Mouse (Mus musculus): ENCODE measurements around the gene Lrr1. TPM values are rescaled to one million over a fixed set of nuclear protein-coding genes. Genes with fewer than 3 reads are reported as not detected.
A peak's percentile ranks its signal among the peaks of the same experiment; 100 is the strongest.

Gene Lrr1
- polyA plus RNA-seq, 1 experiment = 0.15 TPM

DNA sequence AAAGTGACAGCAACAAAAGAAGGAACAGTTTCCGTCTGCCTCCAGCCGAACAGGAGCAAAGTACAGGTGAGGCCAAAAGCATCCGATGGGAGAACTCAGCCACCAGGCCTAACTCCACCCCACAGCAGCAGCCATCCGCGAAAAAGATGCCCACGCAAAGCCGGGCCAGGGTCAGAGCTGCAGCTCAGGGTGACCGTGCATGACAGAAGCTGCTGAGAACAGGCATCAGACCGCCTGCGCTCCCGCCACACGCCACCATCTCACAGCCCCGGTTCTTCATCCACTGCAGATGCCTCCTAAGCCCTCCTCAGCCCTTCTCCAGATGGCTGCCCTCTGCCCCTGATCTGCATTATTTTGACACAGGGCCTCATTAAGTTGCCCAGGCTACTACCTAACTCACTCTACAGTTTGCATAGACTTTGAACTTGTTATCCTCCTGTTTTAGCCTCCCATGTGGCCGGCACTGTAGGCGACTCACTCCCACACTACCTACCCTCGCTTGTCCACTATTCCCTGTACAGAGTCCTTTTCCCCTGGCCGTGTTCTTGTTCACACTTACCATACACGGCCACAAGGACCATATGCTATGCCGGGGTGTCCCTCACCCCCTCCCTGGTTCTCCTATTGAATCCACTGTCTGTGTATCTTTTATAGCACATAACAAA is 52.1 kb downstream of the Lrr1 start:
- no peak overlapping the region for H3K4me3 ChIP-seq (replicated peaks; ENCODE audit: insufficient read depth, low read depth, low read length)
- DNase-seq = no peak
- no peak for TF ChIP-seq POLR2A (IDR thresholded peaks at IDR 0.05; ENCODE audit: borderline replicate concordance, insufficient read depth, low read length)
- TF ChIP-seq CTCF (IDR thresholded peaks at IDR 0.05; ENCODE audit: borderline replicate concordance, insufficient read depth, low read depth, low read length) = no peak
- no peak overlapping the region for H3K27ac ChIP-seq (ENCODE audit: insufficient read depth, low read length)
- H3K27me3 ChIP-seq (ENCODE audit: control insufficient read depth, insufficient read depth, low read length) = no peaks in the 10 kb centered on the region
- no peaks in the 10 kb centered on the region for H3K4me1 ChIP-seq (ENCODE audit: control insufficient read depth, insufficient read depth, low read length)
- WGBS = 87% methylated on average over 19 of the region's 19 CpGs

DNA sequence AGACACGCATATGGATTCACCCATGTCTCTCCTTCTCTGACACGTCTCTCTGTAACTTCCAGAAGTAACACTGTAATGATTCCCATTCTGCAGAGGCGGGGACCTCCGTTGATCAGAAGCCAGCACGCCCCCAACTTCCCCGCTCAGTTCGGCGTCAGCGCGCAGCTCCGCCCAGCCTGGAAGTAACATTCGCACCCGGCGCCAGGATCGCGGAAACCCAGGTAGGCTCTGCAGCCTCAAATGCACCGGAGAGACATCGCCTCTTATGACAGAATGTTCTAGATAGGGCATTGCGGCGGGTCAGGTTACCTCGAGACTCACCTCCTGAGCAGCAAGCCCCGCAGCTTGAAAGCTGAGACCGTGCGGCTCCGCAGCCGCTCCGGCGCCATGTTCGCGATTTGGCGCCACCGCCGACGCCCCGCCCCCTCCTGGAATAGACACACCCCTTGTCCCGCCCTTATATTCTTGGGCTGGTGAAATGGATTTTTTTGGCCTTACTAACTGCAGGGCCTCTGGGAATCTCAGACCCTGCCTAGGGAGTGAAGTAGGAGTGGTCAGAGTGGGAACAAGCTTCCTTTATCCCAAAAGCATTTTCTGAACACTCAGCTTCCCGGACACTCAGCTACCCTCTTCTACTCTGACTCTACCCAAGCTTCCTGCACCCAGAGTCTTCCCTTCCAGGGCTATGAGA is 59.3 kb downstream of the Lrr1 start, which contains the start of gene Pole2:
Gene Pole2 (minus strand): TSS at position 420 of the 691 bp plus-strand sequence.
- Histone ChIP-seq H3K4me3 (replicated peaks; ENCODE audit: insufficient read depth, low read depth, low read length) (peak within 1 kb of the TSS; percentile 92), H3K27me3 (ENCODE audit: control insufficient read depth, insufficient read depth, low read length) (no peaks in the 10 kb centered on the region), H3K27ac (ENCODE audit: insufficient read depth, low read length) (no peak within 1 kb of the TSS), H3K4me1 (ENCODE audit: control insufficient read depth, insufficient read depth, low read length) (no peaks in the 10 kb centered on the region)
- under 1% methylated on average over 37 of the region's 37 CpGs for WGBS
- TF ChIP-seq CTCF (IDR thresholded peaks at IDR 0.05; ENCODE audit: borderline replicate concordance, insufficient read depth, low read depth, low read length) (no peak), POLR2A (IDR thresholded peaks at IDR 0.05; ENCODE audit: borderline replicate concordance, insufficient read depth, low read length) (peak; percentile 34; the same call in 1 of the 2 replicates)
- peak; percentile 80 to 86 for DNase-seq

Other genes starting within 250 kb of the Lrr1 start
- 1,000 and 1,063 TPM in 2 replicates for gene Rps29, start 9.6 kb upstream of the Lrr1 start, polyA plus RNA-seq (2012; rRNA removed)
- gene Rpl36al, start 15.3 kb downstream of the Lrr1 start, polyA plus RNA-seq (2012; rRNA removed) = 321 and 360 TPM in 2 replicates
- 15.9 and 16.4 TPM in 2 replicates for gene Mgat2, start 15.3 kb downstream of the Lrr1 start, polyA plus RNA-seq (2012; rRNA removed)
- 2.0 and 3.2 TPM in 2 replicates for gene Gm49383, start 28.3 kb downstream of the Lrr1 start, polyA plus RNA-seq (2012; rRNA removed)
- gene Dnaaf2, start 29.6 kb downstream of the Lrr1 start, polyA plus RNA-seq (2012; rRNA removed) = 2.5 and 2.6 TPM in 2 replicates
- 4.4 and 4.5 TPM in 2 replicates for gene Gm49384, start 35.5 kb downstream of the Lrr1 start, polyA plus RNA-seq (2012; rRNA removed)
- gene Pole2, start 59.4 kb downstream of the Lrr1 start, polyA plus RNA-seq (2012; rRNA removed) = 1.1 and 1.6 TPM in 2 replicates
- 10.2 and 11.5 TPM in 2 replicates for gene Klhdc1, start 72.4 kb downstream of the Lrr1 start, polyA plus RNA-seq (2012; rRNA removed)
- 150 and 158 TPM in 2 replicates for gene Klhdc2, start 127.9 kb downstream of the Lrr1 start, polyA plus RNA-seq (2012; rRNA removed)
- gene Nemf, start 188.4 kb downstream of the Lrr1 start, polyA plus RNA-seq (2012; rRNA removed) = 42.6 and 43.8 TPM in 2 replicates
- 67.3 and 67.6 TPM in 2 replicates for gene Arf6, start 203.3 kb downstream of the Lrr1 start, polyA plus RNA-seq (2012; rRNA removed)
- gene Gm9887, start 203.6 kb downstream of the Lrr1 start, polyA plus RNA-seq (2012; rRNA removed) = 0.33 and 0.61 TPM in 2 replicates